Mouse (Mus musculus): Measurements from ENCODE around the gene Sgcg.

DNA sequence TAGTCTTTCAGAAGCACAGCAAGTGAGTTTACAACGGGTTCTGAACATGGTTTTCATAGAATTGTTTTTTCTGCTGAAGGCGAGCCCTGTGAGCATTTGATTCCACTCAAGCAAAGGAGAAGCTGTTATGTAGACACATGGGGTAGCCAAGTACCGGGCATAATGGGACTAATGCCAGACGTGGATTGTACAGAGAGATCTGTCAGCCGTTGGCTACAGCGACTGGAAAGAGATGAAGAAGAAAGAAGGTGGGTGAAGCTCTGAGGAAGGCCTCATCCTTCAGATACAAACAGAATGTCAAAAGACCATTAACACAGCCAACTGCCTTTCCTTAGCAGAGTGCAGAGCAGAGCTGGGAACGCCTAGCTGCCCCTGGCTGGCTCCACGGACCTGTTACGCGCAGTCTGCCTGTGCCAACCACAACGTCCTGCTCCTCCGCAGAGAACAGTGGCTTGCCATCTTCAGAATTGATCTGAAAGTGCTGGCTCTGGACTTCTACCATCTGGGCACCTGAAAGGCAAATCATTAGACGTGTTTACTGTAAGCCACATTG lies 26.2 kb downstream of the Sgcg start:
- TF ChIP-seq POLR2A (IDR thresholded peaks at IDR 0.05; ENCODE audit: borderline replicate concordance, control insufficient read depth, low read depth, low read length) = no peak
- TF ChIP-seq CTCF (IDR thresholded peaks at IDR 0.05; ENCODE audit: control insufficient read depth, insufficient read depth, low read length) = no peak

Data from bone marrow, adult 2 months (tissue).